Mouse (Mus musculus) Muller cell, postnatal 12 days (primary cell): ENCODE measurements around the gene Klhl2.

Source experiments
- DNase-seq: peaks from one replicate; pipeline ENCODE4 v3.0.0-alpha.2; 2015; ENCODE audit errors: inconsistent ontology term

The Klhl2 gene

GRCm38 (mm10) chr8:64849897-64850541, at the start of gene Klhl2:
TSS of gene Klhl2 (minus strand) at chr8:64850017.
- DNase-seq: peak; percentile 87

- peak; percentile 30 for DNase-seq
Measured at GRCm38 (mm10) chr8:64898710-64899109, 48.9 kb upstream of the Klhl2 start.

- DNase-seq: no peak
Measured at GRCm38 (mm10) chr8:64896731-64897130, 46.9 kb upstream of the Klhl2 start.

GRCm38 (mm10) chr8:64880619-64881200, 30.9 kb upstream of the Klhl2 start:
- DNase-seq: peak; percentile 62

- no peak for DNase-seq
Measured at GRCm38 (mm10) chr8:64877630-64878312, 28.0 kb upstream of the Klhl2 start.

- no peak for DNase-seq
Measured at GRCm38 (mm10) chr8:64871469-64872165, 21.8 kb upstream of the Klhl2 start.

GRCm38 (mm10) chr8:64870218-64870617, 20.4 kb upstream of the Klhl2 start:
- DNase-seq: no peak

GRCm38 (mm10) chr8:64849091-64849896, 523 bp downstream of the Klhl2 start:
- no peak for DNase-seq

- no peak for DNase-seq
Measured at GRCm38 (mm10) chr8:64848245-64848785, 1.5 kb downstream of the Klhl2 start.

GRCm38 (mm10) chr8:64847650-64848049, 2.2 kb downstream of the Klhl2 start:
- no peak for DNase-seq

GRCm38 (mm10) chr8:64847241-64847640, 2.6 kb downstream of the Klhl2 start:
- DNase-seq: no peak

GRCm38 (mm10) chr8:64845314-64845713, 4.5 kb downstream of the Klhl2 start:
- no peak for DNase-seq

GRCm38 (mm10) chr8:64844043-64844481, 5.8 kb downstream of the Klhl2 start:
- DNase-seq: no peak

- no peak for DNase-seq
Measured at GRCm38 (mm10) chr8:64843168-64843567, 6.6 kb downstream of the Klhl2 start.

GRCm38 (mm10) chr8:64841747-64842406, 7.9 kb downstream of the Klhl2 start:
- peak; percentile 63 for DNase-seq

- DNase-seq: no peak
Measured at GRCm38 (mm10) chr8:64839628-64840027, 10.2 kb downstream of the Klhl2 start.

GRCm38 (mm10) chr8:64835475-64836122, 14.2 kb downstream of the Klhl2 start:
- no peak for DNase-seq

- DNase-seq: peak; percentile 55
Measured at GRCm38 (mm10) chr8:64834071-64834877, 15.5 kb downstream of the Klhl2 start.

- no peak for DNase-seq
Measured at GRCm38 (mm10) chr8:64832581-64833135, 17.2 kb downstream of the Klhl2 start.
